ENCODE assay signal across 7 mouse cellular contexts in the genomic region with DNA sequence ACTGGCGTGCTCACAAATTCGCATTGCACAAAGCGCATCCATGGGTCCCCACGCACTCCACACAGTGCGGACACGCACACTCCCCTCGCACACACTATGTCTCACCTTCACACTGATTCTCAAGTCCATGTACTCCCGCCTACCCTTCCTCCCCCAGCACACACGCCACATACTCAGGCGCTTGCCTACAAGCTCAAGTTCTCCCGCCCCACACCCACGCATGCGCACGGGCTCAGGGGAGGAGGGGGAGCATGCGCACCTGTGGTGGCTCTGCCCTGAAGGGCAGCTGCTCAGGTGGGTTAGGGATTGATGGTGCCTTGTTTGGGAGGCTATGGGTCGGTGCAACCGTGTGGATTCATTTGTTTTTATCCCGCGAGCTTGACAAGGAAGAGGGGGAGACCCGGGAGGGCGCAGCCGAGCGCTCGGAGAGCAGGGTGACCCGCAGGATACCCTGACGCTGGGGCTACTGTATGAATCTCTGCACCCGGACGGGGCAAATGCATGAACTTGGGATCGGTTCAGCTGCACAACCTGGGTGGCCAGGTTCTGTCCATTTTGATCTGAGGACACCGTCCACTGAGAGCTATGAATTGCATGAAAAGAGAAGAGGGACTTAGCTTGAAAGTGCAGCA. TPM values are rescaled to one million over a fixed set of nuclear protein-coding genes. Genes with fewer than 3 reads are reported as not detected.
DNase-seq lines count a peak whose midpoint lies in the region; ATAC-seq lines count a peak whose summit lies in the region.

No protein-coding gene starts in this region.

- H3K27ac ChIP-seq in embryonic facial prominence, embryonic 12.5 days, result no peak overlapping the region
- H3K27ac ChIP-seq in liver, embryonic 16.5 days (ENCODE audit: low read length), result no peak overlapping the region
- no peak overlapping the region for H3K27ac ChIP-seq in neural tube, embryonic 12.5 days

- H3K27me3 ChIP-seq in embryonic facial prominence, embryonic 12.5 days, result peaks cover 50% of the 10 kb centered on the region
- peaks cover 53% of the 10 kb centered on the region for H3K27me3 ChIP-seq in liver, embryonic 16.5 days (ENCODE audit: control insufficient read depth, insufficient read depth, low read depth, low read length)
- peaks cover 57% of the 10 kb centered on the region for H3K27me3 ChIP-seq in neural tube, embryonic 12.5 days (replicated peaks)

- ATAC-seq in embryonic facial prominence, embryonic 12.5 days (ENCODE audit: insufficient number of reproducible peaks, insufficient read depth, low FRiP score, low TSS enrichment), result peak; percentile 78
- ATAC-seq in liver, embryonic 16.5 days (ENCODE audit: low read depth), result peak; percentile 59
- ATAC-seq in neural tube, embryonic 12.5 days (ENCODE audit: low FRiP score, low read depth), result no peak; the same call in 1 of the 2 replicates

- peaks cover 19% of the 10 kb centered on the region for H3K4me1 ChIP-seq in embryonic facial prominence, embryonic 12.5 days
- no peaks in the 10 kb centered on the region; the same call in 1 of the 2 replicates for H3K4me1 ChIP-seq in liver, embryonic 16.5 days (ENCODE audit: control insufficient read depth, low read depth, low read length)
- H3K4me1 ChIP-seq in neural tube, embryonic 12.5 days, result peaks cover 31% of the 10 kb centered on the region

- H3K9me3 ChIP-seq in embryonic facial prominence, embryonic 12.5 days, result no peaks in the 10 kb centered on the region
- no peaks in the 10 kb centered on the region for H3K9me3 ChIP-seq in liver, embryonic 16.5 days (replicated peaks; ENCODE audit: control insufficient read depth, low read length)
- H3K9me3 ChIP-seq in neural tube, embryonic 12.5 days, result no peaks in the 10 kb centered on the region

- H3K9ac ChIP-seq in embryonic facial prominence, embryonic 12.5 days, result peak overlapping the region; percentile 10; the same call in 1 of the 2 replicates
- peak overlapping the region; percentile 12; the same call in 1 of the 2 replicates for H3K9ac ChIP-seq in liver, embryonic 16.5 days (ENCODE audit: low read depth, low read length)
- H3K9ac ChIP-seq in neural tube, embryonic 12.5 days, result 0 out of 2 replicates have a peak overlapping the region, but pooled peaks have one; percentile 33

- WGBS in embryonic facial prominence, embryonic 12.5 days, result 1% methylated on average over 30 of the region's 30 CpGs
- WGBS in liver, embryonic 16.5 days (ENCODE audit: insufficient replicate concordance), result 2% methylated on average over 30 of the region's 30 CpGs
- WGBS in neural tube, embryonic 12.5 days, result under 1% methylated on average over 30 of the region's 30 CpGs

- peak; percentile 46 for DNase-seq in right cerebral cortex, adult 18-20 months
- no peak for DNase-seq in right cerebral cortex, postnatal 36 days (ENCODE audit: low spot score in 2 of 2)
- peak; percentile 90 for DNase-seq in induced T-regulatory cell, adult 2 months (ENCODE audit: low read depth)
- DNase-seq in testis, postnatal 14 days (ENCODE audit: low spot score), result peak; percentile 77

- peak overlapping the region; percentile 41 for H3K4me3 ChIP-seq in embryonic facial prominence, embryonic 12.5 days
- peak overlapping the region; percentile 49 for H3K4me3 ChIP-seq in liver, embryonic 16.5 days (ENCODE audit: low read depth, low read length)
- peak overlapping the region; percentile 41 for H3K4me3 ChIP-seq in neural tube, embryonic 12.5 days

- peak overlapping the region; percentile 66 for H3K4me2 ChIP-seq in embryonic facial prominence, embryonic 12.5 days (replicated peaks)
- peak overlapping the region; percentile 58 for H3K4me2 ChIP-seq in liver, embryonic 16.5 days (ENCODE audit: low read depth, low read length)
- H3K4me2 ChIP-seq in neural tube, embryonic 12.5 days (replicated peaks), result peak overlapping the region; percentile 84

- H3K36me3 ChIP-seq in embryonic facial prominence, embryonic 12.5 days, result no peaks in the 10 kb centered on the region
- no peaks in the 10 kb centered on the region for H3K36me3 ChIP-seq in liver, embryonic 16.5 days (ENCODE audit: control insufficient read depth, insufficient read depth)
- H3K36me3 ChIP-seq in neural tube, embryonic 12.5 days, result no peaks in the 10 kb centered on the region

RNA-seq across cellular contexts. Expression of a gene that starts 8.2 kb away (rescaled TPM):
- polyA plus RNA-seq in embryonic facial prominence, embryonic 12.5 days (2016; fragmentation: Nextera tagmentation; extraction: Ambion mirVana), result 0.59 and 0.80 TPM in 2 replicates
- not detected in 2 replicates for polyA plus RNA-seq in liver, embryonic 16.5 days (2015; fragmentation: Nextera tagmentation; extraction: Ambion mirVana)
- polyA plus RNA-seq in neural tube, embryonic 12.5 days (2016; fragmentation: Nextera tagmentation; extraction: Ambion mirVana), result 9.4 and 12.2 TPM in 2 replicates

RNA-seq across cellular contexts. Expression of a gene that starts 22.7 kb away (rescaled TPM):
- polyA plus RNA-seq in embryonic facial prominence, embryonic 12.5 days (2016; fragmentation: Nextera tagmentation; extraction: Ambion mirVana), result 50.1 and 51.8 TPM in 2 replicates
- 13.2 and 15.1 TPM in 2 replicates for polyA plus RNA-seq in liver, embryonic 16.5 days (2015; fragmentation: Nextera tagmentation; extraction: Ambion mirVana)
- 53.6 and 57.4 TPM in 2 replicates for polyA plus RNA-seq in neural tube, embryonic 12.5 days (2016; fragmentation: Nextera tagmentation; extraction: Ambion mirVana)

Comparison
In these comparisons a context has a peak if more than half of its experiments do, and no peak if none do; other contexts are left out.
1. DNase-seq: peak in right cerebral cortex, adult 18-20 months (single experiment), induced T-regulatory cell, adult 2 months (single experiment) and testis, postnatal 14 days (single experiment); none in right cerebral cortex, postnatal 36 days (0 of 2).
2. Peak in every context shown above with its lines, with median percentiles within 50 percentile points of each other: H3K4me2 ChIP-seq, H3K4me3 ChIP-seq and H3K9ac ChIP-seq.